Mouse (Mus musculus): Measurements from ENCODE around the gene Mmp2.

Gene Mmp2

DNA sequence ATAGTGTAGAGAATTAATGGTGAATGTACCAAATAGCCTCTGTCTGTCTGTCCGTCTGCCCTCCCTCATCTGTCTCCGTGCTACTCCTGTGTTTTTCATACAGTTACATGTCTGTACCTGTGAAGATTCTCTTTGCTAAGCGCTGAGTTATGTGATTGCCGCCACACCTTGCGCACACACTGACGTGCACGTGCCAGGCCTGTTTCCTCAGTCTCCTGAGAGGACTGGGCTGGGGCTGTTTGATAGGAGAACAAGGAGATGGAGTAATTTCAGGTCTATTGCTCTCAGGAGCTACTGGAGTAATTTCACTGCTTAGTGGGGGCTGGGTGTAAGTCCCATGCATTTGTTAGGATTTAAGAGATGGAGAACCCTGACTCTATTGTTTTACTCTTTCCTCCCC is 68.0 kb downstream of the Mmp2 start:
- no peak for DNase-seq (ENCODE audit: low spot score)

DNA sequence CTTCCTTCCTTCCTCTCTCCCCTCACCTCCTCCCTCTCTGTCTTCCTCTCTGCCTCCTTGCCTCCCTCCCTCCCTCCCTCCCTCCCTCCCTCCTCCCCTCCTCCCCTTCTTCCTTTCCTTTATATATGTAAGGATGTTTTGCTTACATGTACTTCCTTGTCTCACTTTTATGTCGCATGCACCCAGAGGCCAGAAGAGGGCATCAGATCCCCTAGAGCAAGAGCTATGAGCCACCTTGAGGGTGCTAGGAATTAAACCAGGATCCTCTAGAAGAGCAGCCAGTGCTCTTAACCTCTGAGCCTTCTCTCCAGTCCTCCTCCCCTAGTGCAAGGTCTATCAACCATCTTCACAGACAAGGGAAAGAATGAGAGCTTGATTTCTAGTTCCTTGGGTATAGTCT is 69.0 kb downstream of the Mmp2 start:
- DNase-seq (ENCODE audit: low spot score), result no peak

DNA sequence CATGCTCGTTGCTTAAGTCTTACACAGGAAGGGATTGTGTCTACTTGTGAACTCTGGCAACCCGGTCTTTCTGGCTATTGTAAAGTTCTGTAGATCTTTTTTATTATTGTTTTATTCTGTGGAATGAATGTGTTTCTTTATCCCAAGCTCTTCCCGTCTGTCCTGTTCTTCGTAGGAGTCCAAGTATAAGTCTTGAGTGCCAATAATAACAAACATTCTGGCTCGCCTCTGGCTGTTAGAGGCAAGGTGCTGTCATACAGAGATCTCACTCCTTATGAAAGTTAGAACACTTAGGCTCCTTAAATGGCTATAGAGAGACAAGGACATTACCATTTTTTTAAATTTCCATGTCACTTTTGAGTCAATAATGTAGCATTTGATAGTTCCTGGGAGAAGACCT is 69.5 kb downstream of the Mmp2 start:
- DNase-seq (ENCODE audit: low spot score), result no peak

DNA sequence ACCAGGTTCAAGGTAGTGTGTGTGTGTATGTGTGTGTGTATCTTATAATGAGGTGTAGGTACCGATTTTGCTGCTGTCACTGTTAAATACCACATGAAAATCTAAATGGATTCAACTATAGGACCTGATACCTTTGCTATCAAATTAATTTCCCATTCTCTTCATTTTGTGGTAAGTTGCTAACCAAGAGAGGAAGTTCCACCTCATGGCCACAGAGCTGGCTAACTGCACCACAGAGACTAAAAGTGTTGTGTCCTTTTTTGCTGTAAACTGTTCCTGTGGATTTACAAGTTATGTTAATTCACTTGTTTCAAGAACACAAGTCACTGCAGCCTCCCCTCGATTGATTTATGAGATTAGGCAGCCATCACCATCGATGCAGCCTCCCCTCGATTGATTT is 70.7 kb downstream of the Mmp2 start:
- DNase-seq (ENCODE audit: low spot score), result no peak

DNA sequence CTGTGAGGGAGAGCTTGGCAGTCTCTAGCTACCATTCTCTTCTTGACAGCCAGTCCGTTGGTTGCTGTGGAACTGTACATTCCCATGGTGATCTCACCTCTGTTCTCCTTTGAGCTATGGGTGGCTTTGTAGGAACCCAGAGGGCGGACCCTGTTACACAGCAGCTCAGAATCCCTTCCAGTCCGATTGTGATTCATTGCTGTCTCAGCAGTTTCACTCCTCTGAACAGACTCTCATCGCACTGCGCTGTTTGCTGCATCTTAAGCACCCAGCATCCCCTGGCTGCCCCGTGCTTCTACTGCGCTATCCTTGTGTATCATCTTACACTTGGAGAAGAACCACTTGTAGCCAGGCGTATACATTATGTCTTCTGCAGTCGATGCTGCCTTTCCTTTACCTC is 72.5 kb downstream of the Mmp2 start:
- no peak for DNase-seq (ENCODE audit: low spot score)

DNA sequence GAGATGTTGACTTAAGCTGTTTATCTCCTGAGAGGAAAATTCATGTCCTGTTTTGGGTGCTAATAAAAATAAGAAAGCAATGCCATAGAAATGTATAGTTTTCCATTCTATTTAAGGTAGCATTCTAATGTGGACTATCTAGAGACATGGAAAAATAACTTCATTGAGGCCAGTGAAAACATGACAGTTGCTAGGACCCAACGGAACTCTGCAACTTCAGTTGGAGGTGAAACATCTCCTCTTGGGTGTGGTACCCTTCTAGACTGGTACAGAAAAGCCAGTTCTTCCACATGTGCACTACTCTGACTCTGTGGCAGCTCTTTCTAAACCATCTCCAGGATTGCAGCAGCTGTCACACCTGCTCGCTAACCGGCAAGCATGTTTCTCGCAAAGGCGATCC is 74.0 kb downstream of the Mmp2 start, which contains the start of gene Capns2:
Gene Capns2, plus strand, starts transcription at position 301 of the 400 bp plus-strand sequence.
- DNase-seq (ENCODE audit: low spot score), result no peak

DNA sequence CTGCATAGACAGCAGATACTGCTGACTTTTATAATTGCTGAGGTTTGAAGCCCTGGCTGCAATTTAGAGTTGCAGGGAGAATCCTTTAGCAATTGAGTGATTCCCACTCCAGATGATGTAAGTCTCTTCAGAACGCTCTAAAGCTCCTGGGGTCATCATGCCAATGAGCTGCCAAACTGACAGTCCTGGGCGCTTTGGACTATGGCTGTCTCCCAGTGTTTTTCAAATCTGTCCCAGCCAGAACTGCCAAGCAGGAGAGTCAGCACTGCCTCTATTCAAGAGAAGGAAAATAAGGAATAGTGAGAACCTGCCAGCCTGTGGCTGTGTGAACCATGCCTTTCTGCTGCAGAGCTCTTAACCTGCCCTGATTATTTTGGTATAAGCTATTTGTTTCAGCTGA is 75.9 kb downstream of the Mmp2 start:
- DNase-seq (ENCODE audit: low spot score), result no peak

All from testis, postnatal 14 days (tissue).